Mouse (Mus musculus): ENCODE measurements around the gene Bace2. TPM values are rescaled to one million over a fixed set of nuclear protein-coding genes. Genes with fewer than 3 reads are reported as not detected.

Bace2 gene
- total and polyA plus RNA-seq, 3 experiments: 0.04 to 0.63 (median 0.46) TPM

- TF ChIP-seq JUND (conservative IDR thresholded peaks at IDR 0.05; ENCODE audit: low read depth, low read length): no peak
- TF ChIP-seq ZC3H11A (IDR thresholded peaks at IDR 0.05; ENCODE audit: low read depth, low read length): no peak
- TF ChIP-seq CHD2 (IDR thresholded peaks at IDR 0.05; ENCODE audit: low read length): no peak
- TF ChIP-seq SMC3 (IDR thresholded peaks at IDR 0.05; ENCODE audit: low read depth, low read length): no peak
- no peak for TF ChIP-seq TCF12 (IDR thresholded peaks at IDR 0.05; ENCODE audit: low read depth, low read length)
- TF ChIP-seq TBP (conservative IDR thresholded peaks at IDR 0.05; ENCODE audit: low read depth, low read length): no peak
- TF ChIP-seq ZNF384 (IDR thresholded peaks at IDR 0.05; ENCODE audit: low read depth, low read length): no peak
- TF ChIP-seq MEF2A (IDR thresholded peaks at IDR 0.05; ENCODE audit: borderline replicate concordance, low read depth, low read length): no peak
- TF ChIP-seq IRF4 (IDR thresholded peaks at IDR 0.05; ENCODE audit: low read depth, low read length): no peak
- TF ChIP-seq RCOR1 (conservative IDR thresholded peaks at IDR 0.05; ENCODE audit: low read depth, low read length): no peak
- no peak for TF ChIP-seq GABPA (IDR thresholded peaks at IDR 0.05; ENCODE audit: insufficient replicate concordance, low read depth, low read length)
- no peak for TF ChIP-seq USF2 (conservative IDR thresholded peaks at IDR 0.05; ENCODE audit: low read depth, low read length)
- TF ChIP-seq MAFK (IDR thresholded peaks at IDR 0.05; ENCODE audit: insufficient replicate concordance, low read length): no peak
- Histone ChIP-seq H3K9me3 (replicated peaks; ENCODE audit: low read length) (no peaks in the 10 kb centered on the region), H3K4me3 (replicated peaks in 1 of 3; ENCODE audit: low read depth in 2 of 3, low read length in 2 of 3, poor library complexity in 1 of 3) (no peak overlapping the region), H3K9ac (ENCODE audit: insufficient read depth, low read depth) (no peak overlapping the region), H3K27ac (ENCODE audit: insufficient read depth, low read depth) (no peak overlapping the region), H3K4me1 (ENCODE audit: control insufficient read depth in 1 of 2, insufficient read depth in 2 of 2) (peaks cover 0 to 27% of the 10 kb centered on the region in 2 experiments; a peak in 2 of 4 replicates), H3K27me3 (replicated peaks) (no peaks in the 10 kb centered on the region), H3K79me2 (replicated peaks; ENCODE audit: control insufficient read depth, extremely low read depth, insufficient read depth, poor library complexity, severe bottlenecking) (no peaks in the 10 kb centered on the region), H3K4me2 (ENCODE audit: insufficient read depth, low read depth, poor library complexity, severe bottlenecking) (no peak overlapping the region), H3K36me3 (replicated peaks in 1 of 2; ENCODE audit: control insufficient read depth in 1 of 2, insufficient read depth in 1 of 2, low read length in 1 of 2) (no peaks in the 10 kb centered on the region)
- dilution Hi-C loops (cut with MboI; ENCODE audit: extremely low pct_ligation_motif_present, extremely low pct_unique_long_range_greater_than_20kb, low sequenced_read_pairs): no loop called here
- in situ Hi-C loops (cut with MboI; ENCODE audit: low pct_ligation_motif_present, low pct_unique_long_range_greater_than_20kb, low sequenced_read_pairs): no loop called here
- DNase-seq (ENCODE audit: extremely low read depth): no peak
Observed at GRCm38 (mm10) chr16:97391701-97392384, 35.3 kb downstream of the Bace2 start.

DNA sequence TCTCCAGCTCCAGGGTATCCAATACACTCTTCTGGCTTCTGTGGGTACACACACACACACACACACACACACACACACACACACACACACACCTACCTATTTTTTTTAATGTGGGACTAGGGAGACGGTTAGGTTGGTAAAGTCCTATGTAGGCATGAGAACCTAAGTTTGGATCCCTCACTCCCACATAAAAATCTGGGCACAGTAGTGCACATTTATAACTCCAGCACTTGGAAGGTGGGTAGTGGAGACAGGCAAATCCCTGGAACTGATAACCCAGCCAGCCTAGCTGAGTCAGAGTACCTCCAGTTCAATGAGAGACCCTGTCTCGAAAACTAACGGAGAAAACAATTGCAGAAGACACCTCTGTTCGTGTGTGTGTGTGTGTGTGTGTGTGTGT, 39.9 kb downstream of the Bace2 start:
- Histone ChIP-seq H3K27ac (ENCODE audit: insufficient read depth, low read depth) (no peak overlapping the region), H3K4me3 (replicated peaks in 1 of 3; ENCODE audit: low read depth in 2 of 3, low read length in 2 of 3, poor library complexity in 1 of 3) (no peak overlapping the region), H3K4me2 (ENCODE audit: insufficient read depth, low read depth, poor library complexity, severe bottlenecking) (no peak overlapping the region), H3K4me1 (ENCODE audit: control insufficient read depth in 1 of 2, insufficient read depth in 2 of 2) (peaks cover 4 to 56% of the 10 kb centered on the region in 2 experiments), H3K36me3 (replicated peaks in 1 of 2; ENCODE audit: control insufficient read depth in 1 of 2, insufficient read depth in 1 of 2, low read length in 1 of 2) (no peaks in the 10 kb centered on the region), H3K27me3 (replicated peaks) (no peaks in the 10 kb centered on the region), H3K9ac (ENCODE audit: insufficient read depth, low read depth) (no peak overlapping the region), H3K9me3 (replicated peaks; ENCODE audit: low read length) (no peaks in the 10 kb centered on the region), H3K79me2 (replicated peaks; ENCODE audit: control insufficient read depth, extremely low read depth, insufficient read depth, poor library complexity, severe bottlenecking) (no peaks in the 10 kb centered on the region)
- in situ Hi-C loops (cut with MboI; ENCODE audit: low pct_ligation_motif_present, low pct_unique_long_range_greater_than_20kb, low sequenced_read_pairs) (no loop called here), dilution Hi-C loops (cut with MboI; ENCODE audit: extremely low pct_ligation_motif_present, extremely low pct_unique_long_range_greater_than_20kb, low sequenced_read_pairs) (no loop called here)
- TF ChIP-seq SIN3A (IDR thresholded peaks at IDR 0.05; ENCODE audit: low read length) (no peak), SMC3 (IDR thresholded peaks at IDR 0.05; ENCODE audit: low read depth, low read length) (no peak), MXI1 (IDR thresholded peaks at IDR 0.05; ENCODE audit: low read depth, low read length) (no peak), USF1 (IDR thresholded peaks at IDR 0.05; ENCODE audit: low read depth, low read length) (no peak), MEF2A (IDR thresholded peaks at IDR 0.05; ENCODE audit: borderline replicate concordance, low read depth, low read length) (no peak), RCOR1 (conservative IDR thresholded peaks at IDR 0.05; ENCODE audit: low read depth, low read length) (no peak), KAT2A (IDR thresholded peaks at IDR 0.05; ENCODE audit: insufficient replicate concordance, low read length) (no peak), JUN (IDR thresholded peaks at IDR 0.05; ENCODE audit: insufficient read depth, low read depth, low read length) (no peak), ELF1 (IDR thresholded peaks at IDR 0.05; ENCODE audit: low read depth, low read length) (no peak), UBTF (IDR thresholded peaks at IDR 0.05; ENCODE audit: low read depth, low read length) (no peak), BHLHE40 (IDR thresholded peaks at IDR 0.05; ENCODE audit: low read depth, low read length) (no peak), ETS1 (conservative IDR thresholded peaks at IDR 0.05; ENCODE audit: low read depth, low read length) (no peak), HCFC1 (IDR thresholded peaks at IDR 0.05; ENCODE audit: low read depth, low read length) (no peak), ZKSCAN1 (IDR thresholded peaks at IDR 0.05; ENCODE audit: borderline replicate concordance, low read depth, low read length) (no peak), JUND (conservative IDR thresholded peaks at IDR 0.05; ENCODE audit: low read depth, low read length) (no peak), NELFE (IDR thresholded peaks at IDR 0.05; ENCODE audit: low read depth, low read length) (no peak), TCF12 (IDR thresholded peaks at IDR 0.05; ENCODE audit: low read depth, low read length) (no peak)
- DNase-seq (ENCODE audit: extremely low read depth): no peak

Data from CH12.LX (cell line).